Mouse (Mus musculus): Measurements from ENCODE around the gene Epas1. TPM values are rescaled to one million over a fixed set of nuclear protein-coding genes. Genes with fewer than 3 reads are reported as not detected.

Epas1 gene
- polyA plus RNA-seq, 1 experiment from 2014 or later, result 2.1 TPM

- H3K9me3 ChIP-seq, result no peaks in the 10 kb centered on the region
- H3K4me1 ChIP-seq (replicated peaks), result peaks cover 23% of the 10 kb centered on the region
- no peak overlapping the region for H3K9ac ChIP-seq (replicated peaks)
- H3K4me3 ChIP-seq (replicated peaks), result no peak overlapping the region
- H3K27ac ChIP-seq, result no peak overlapping the region
- 0 out of 2 replicates have a peak, but pooled peaks cover 5% of the 10 kb centered on the region for H3K27me3 ChIP-seq
- no peak for ATAC-seq (ENCODE audit: insufficient number of reproducible peaks, insufficient read depth, low FRiP score, low TSS enrichment, low read depth)
- H3K4me2 ChIP-seq, result no peak overlapping the region
- no peaks in the 10 kb centered on the region for H3K36me3 ChIP-seq
- 83% methylated on average over 5 of the region's 5 CpGs for WGBS
Measured at GRCm38 (mm10) chr17:86803653-86804052, 50.2 kb downstream of the Epas1 start.

GRCm38 (mm10) chr17:86812029-86812428 lies 58.5 kb downstream of the Epas1 start:
- H3K4me1 ChIP-seq (replicated peaks), result no peaks in the 10 kb centered on the region
- no peak for ATAC-seq (ENCODE audit: insufficient number of reproducible peaks, insufficient read depth, low FRiP score, low TSS enrichment, low read depth)

GRCm38 (mm10) chr17:86814320-86814719 lies 60.8 kb downstream of the Epas1 start:
- H3K9ac ChIP-seq (replicated peaks), result no peak overlapping the region
- ATAC-seq (ENCODE audit: insufficient number of reproducible peaks, insufficient read depth, low FRiP score, low TSS enrichment, low read depth), result no peak
- no peak overlapping the region for H3K4me2 ChIP-seq
- no peaks in the 10 kb centered on the region for H3K9me3 ChIP-seq
- WGBS, result 30% methylated on average over 1 of the region's 1 CpGs
- no peak overlapping the region for H3K4me3 ChIP-seq (replicated peaks)
- H3K36me3 ChIP-seq, result no peaks in the 10 kb centered on the region
- peaks cover 3% of the 10 kb centered on the region; the same call in 1 of the 2 replicates for H3K27me3 ChIP-seq
- no peaks in the 10 kb centered on the region for H3K4me1 ChIP-seq (replicated peaks)
- no peak overlapping the region for H3K27ac ChIP-seq

More at GRCm38 (mm10) chr17:86812029-86812428, 58.5 kb downstream of the Epas1 start:
- no peak overlapping the region for H3K4me2 ChIP-seq
- no peaks in the 10 kb centered on the region for H3K9me3 ChIP-seq
- 1% methylated on average over 4 of the region's 4 CpGs for WGBS
- no peak overlapping the region for H3K9ac ChIP-seq (replicated peaks)
- no peak overlapping the region for H3K4me3 ChIP-seq (replicated peaks)
- H3K27ac ChIP-seq, result no peak overlapping the region
- no peaks in the 10 kb centered on the region for H3K36me3 ChIP-seq
- peaks cover 3% of the 10 kb centered on the region; the same call in 1 of the 2 replicates for H3K27me3 ChIP-seq

DNA sequence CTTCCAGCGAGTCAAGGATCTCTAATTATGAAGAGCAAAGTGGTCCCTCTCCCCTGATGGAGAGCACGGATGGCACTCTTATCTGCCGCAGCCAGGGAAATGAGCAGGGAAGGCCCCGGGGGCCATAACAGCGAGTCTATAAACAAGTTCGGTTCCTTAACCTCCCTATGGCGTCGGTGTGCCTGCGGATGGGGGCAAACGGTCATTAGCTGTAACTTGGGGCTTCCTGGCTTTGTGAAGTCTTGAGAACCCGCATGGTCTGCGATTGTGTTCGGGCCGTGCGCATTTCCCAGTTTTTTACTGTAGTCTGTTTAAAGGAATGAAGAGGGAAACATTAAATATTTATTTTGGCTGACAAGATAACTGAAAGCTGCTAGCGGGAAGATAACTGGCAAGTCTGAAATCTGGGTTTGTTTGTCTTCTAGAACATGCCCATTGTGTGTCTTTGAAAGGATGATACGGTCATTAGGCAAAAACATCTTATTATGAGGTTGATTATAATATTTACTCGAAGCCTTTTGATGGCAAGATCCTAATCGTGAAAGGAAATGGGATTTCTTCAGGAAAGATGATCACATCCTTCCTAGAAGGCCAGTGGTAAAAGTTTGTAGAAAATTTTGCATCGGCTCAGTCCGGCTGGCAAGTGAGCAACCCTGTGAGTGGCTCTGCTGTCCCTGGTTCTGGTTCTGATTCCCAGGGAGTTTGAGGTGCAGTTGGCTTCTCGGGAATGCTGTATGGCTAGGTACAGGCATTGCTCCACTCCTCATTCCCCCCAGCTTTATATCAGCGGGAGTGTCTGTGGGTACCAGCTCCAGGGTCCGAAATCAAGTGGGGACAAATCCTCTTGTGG lies 61.7 kb downstream of the Epas1 start:
- 0 out of 2 replicates have a peak, but pooled peaks cover 5% of the 10 kb centered on the region for H3K4me1 ChIP-seq (replicated peaks)
- 64% methylated on average over 24 of the region's 24 CpGs for WGBS
- H3K4me3 ChIP-seq (replicated peaks), result no peak overlapping the region
- H3K9me3 ChIP-seq, result no peaks in the 10 kb centered on the region
- ATAC-seq (ENCODE audit: insufficient number of reproducible peaks, insufficient read depth, low FRiP score, low TSS enrichment, low read depth), result no peak
- peaks cover 3% of the 10 kb centered on the region; the same call in 1 of the 2 replicates for H3K27me3 ChIP-seq
- no peak overlapping the region for H3K9ac ChIP-seq (replicated peaks)
- H3K27ac ChIP-seq, result no peak overlapping the region
- H3K36me3 ChIP-seq, result no peaks in the 10 kb centered on the region
- no peak overlapping the region for H3K4me2 ChIP-seq

DNA sequence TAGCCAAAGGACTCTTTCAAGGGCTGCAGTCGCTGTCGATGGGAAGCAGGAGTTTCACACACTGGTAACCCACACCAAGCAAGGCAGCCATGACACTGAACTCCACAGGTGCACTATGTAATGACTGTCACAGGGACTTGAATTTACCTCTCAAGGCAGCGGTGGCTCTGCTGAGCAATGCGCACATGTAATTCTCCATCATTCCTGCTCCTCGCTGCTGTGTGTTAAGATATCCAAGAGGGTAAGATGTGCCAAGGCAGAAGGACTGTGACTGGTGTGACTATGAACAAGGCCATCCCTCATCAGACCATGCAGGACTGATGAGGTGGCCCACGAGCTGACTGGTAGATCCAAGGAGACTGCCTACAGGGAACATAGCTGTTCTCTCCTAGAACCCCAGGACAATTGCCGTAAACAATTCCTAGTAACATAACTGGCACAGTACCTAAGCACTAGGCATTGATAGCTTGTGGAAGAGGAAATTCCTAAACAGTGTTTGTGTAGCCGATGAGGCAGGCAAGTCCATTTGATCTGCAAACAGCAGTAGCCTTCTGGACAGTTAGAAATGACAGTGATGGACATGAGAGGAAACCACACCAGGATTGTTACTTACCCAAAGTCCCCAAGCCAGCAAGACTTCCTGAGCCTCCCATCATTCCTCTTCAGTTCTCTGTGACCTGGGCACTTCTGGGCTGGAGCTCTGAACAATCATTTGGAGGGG lies 68.7 kb downstream of the Epas1 start:
- Histone ChIP-seq H3K27me3 (no peaks in the 10 kb centered on the region), H3K4me3 (replicated peaks) (no peak overlapping the region), H3K4me1 (replicated peaks) (peaks cover 12% of the 10 kb centered on the region; the same call in 1 of the 2 replicates), H3K4me2 (no peak overlapping the region), H3K27ac (no peak overlapping the region), H3K36me3 (no peaks in the 10 kb centered on the region), H3K9me3 (no peaks in the 10 kb centered on the region), H3K9ac (replicated peaks) (no peak overlapping the region)
- ATAC-seq (ENCODE audit: insufficient number of reproducible peaks, insufficient read depth, low FRiP score, low TSS enrichment, low read depth), result no peak
- WGBS, result 90% methylated on average over 8 of the region's 8 CpGs

DNA sequence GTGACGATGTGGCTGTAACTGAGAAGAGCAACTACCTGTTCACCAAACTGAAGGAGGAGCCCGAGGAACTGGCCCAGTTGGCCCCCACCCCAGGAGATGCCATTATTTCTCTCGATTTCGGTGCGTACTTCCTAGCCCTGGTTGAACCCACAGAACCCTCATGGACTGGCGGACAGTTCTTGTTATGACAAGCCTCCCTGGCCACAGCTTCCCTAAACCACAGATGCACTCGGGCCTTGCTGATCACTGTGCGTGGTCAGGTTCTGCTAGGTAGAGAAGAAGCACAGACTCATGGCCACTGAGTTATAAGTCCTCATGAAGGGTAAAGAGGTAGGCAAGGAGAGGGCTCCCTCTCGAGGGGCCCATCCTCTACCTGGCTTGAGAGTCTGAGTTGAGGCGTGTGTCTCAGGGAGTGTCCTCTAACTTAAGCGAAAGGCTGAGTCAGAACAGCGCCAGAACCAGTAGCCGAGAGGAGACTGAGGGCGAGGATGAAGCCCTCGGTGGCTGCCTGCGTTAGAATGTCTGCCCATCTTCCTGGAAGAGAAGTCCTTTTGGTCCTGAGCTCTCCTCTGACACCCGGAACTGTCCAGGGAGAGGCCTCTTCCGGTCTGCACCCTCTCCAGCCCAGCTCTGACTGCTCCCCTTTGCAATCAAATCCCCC lies 71.1 kb downstream of the Epas1 start:
- Histone ChIP-seq H3K9ac (replicated peaks) (no peak overlapping the region), H3K27ac (no peak overlapping the region), H3K27me3 (no peaks in the 10 kb centered on the region), H3K9me3 (no peaks in the 10 kb centered on the region), H3K4me2 (no peak overlapping the region), H3K4me1 (replicated peaks) (peaks cover 12% of the 10 kb centered on the region; the same call in 1 of the 2 replicates), H3K36me3 (no peaks in the 10 kb centered on the region), H3K4me3 (replicated peaks) (no peak overlapping the region)
- 89% methylated on average over 17 of the region's 18 CpGs for WGBS
- no peak for ATAC-seq (ENCODE audit: insufficient number of reproducible peaks, insufficient read depth, low FRiP score, low TSS enrichment, low read depth)

DNA sequence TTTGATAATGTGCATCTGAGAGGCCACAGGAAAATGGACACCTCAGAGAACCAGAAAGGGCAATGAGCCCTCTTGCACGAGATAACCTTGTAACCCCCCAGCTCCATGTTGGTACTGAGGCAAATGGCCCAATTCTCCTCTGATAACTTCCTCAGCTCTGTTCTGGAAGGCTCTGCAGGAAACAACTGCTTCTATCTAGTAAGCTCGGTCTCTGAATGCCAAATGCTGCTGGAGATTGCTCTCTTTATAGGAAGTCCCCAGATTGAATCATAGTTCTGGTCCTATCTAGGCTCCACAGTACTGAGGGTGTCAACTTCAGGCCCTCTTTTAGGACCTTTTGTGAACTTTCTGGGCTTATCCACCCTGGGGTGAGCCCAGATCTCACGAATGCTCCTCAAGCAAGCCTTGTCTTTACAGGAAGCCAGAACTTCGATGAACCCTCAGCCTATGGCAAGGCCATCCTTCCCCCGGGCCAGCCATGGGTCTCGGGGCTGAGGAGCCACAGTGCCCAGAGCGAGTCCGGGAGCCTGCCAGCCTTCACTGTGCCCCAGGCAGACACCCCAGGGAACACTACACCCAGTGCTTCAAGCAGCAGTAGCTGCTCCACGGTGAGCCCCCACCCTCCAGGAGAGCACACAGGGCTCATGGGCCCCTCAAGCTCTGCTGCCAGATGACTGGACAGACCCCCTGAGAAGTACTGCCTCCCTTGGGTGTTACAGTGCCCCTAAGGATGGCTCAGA lies 71.8 kb downstream of the Epas1 start:
- ATAC-seq (ENCODE audit: insufficient number of reproducible peaks, insufficient read depth, low FRiP score, low TSS enrichment, low read depth), result no peak
- H3K4me1 ChIP-seq (replicated peaks), result peaks cover 7% of the 10 kb centered on the region; the same call in 1 of the 2 replicates
- WGBS, result 85% methylated on average over 9 of the region's 9 CpGs
- no peak overlapping the region for H3K4me2 ChIP-seq
- no peaks in the 10 kb centered on the region for H3K36me3 ChIP-seq
- H3K27ac ChIP-seq, result no peak overlapping the region
- no peak overlapping the region for H3K9ac ChIP-seq (replicated peaks)
- no peaks in the 10 kb centered on the region for H3K27me3 ChIP-seq
- H3K4me3 ChIP-seq (replicated peaks), result no peak overlapping the region
- H3K9me3 ChIP-seq, result no peaks in the 10 kb centered on the region

DNA sequence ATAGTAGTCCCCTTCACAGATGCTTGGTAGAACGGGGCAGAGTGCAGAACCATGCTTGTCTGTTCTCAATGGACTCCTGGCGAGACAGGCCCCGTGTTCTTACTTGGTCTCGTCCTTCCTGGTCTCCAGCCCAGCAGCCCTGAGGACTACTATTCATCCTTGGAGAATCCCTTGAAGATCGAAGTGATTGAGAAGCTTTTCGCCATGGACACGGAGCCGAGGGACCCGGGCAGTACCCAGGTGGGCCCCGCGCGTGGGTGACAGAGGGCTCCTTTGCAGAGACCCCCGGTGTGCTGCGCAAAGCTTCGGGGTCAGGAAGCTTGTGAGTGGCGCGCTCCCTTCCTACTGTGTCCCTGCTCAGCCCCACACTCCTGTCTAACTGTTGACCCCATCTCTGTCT lies 72.9 kb downstream of the Epas1 start:
- Histone ChIP-seq H3K36me3 (no peaks in the 10 kb centered on the region), H3K4me2 (no peak overlapping the region), H3K27me3 (no peaks in the 10 kb centered on the region), H3K27ac (no peak overlapping the region), H3K4me1 (replicated peaks) (peaks cover 7% of the 10 kb centered on the region; the same call in 1 of the 2 replicates), H3K9me3 (no peaks in the 10 kb centered on the region), H3K4me3 (replicated peaks) (no peak overlapping the region), H3K9ac (replicated peaks) (no peak overlapping the region)
- 92% methylated on average over 17 of the region's 17 CpGs for WGBS
- no peak for ATAC-seq (ENCODE audit: insufficient number of reproducible peaks, insufficient read depth, low FRiP score, low TSS enrichment, low read depth)

DNA sequence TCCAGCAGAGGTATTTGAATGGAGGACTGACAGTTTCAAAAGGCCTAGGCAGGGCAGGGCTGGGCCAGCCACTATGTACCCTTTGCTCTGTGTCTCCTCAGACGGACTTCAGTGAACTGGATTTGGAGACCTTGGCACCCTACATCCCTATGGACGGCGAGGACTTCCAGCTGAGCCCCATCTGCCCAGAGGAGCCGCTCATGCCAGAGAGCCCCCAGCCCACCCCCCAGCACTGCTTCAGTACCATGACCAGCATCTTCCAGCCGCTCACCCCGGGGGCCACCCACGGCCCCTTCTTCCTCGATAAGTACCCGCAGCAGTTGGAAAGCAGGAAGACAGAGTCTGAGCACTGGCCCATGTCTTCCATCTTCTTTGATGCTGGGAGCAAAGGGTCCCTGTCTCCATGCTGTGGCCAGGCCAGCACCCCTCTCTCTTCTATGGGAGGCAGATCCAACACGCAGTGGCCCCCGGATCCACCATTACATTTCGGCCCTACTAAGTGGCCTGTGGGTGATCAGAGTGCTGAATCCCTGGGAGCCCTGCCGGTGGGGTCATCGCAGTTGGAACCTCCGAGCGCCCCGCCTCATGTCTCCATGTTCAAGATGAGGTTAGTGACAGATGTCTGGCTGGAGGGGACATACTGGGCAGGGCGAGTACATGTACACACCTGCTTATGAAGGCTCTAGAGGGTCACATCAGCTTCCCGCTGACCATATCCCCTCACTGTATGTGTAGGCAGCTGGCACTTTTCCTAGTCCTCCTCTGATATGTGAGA lies 74.1 kb downstream of the Epas1 start:
- WGBS, result 92% methylated on average over 19 of the region's 19 CpGs

GRCm38 (mm10) chr17:86828500-86828899 lies 75.0 kb downstream of the Epas1 start:
- Histone ChIP-seq H3K27ac (no peak overlapping the region), H3K4me2 (no peak overlapping the region), H3K36me3 (no peaks in the 10 kb centered on the region), H3K4me3 (replicated peaks) (no peak overlapping the region), H3K9me3 (no peaks in the 10 kb centered on the region), H3K4me1 (replicated peaks) (peaks cover 2% of the 10 kb centered on the region; the same call in 1 of the 2 replicates), H3K9ac (replicated peaks) (no peak overlapping the region), H3K27me3 (no peaks in the 10 kb centered on the region)
- no peak for ATAC-seq (ENCODE audit: insufficient number of reproducible peaks, insufficient read depth, low FRiP score, low TSS enrichment, low read depth)
- 96% methylated on average over 11 of the region's 11 CpGs for WGBS

More for the DNA sequence above, 74.1 kb downstream of the Epas1 start:
- no peak overlapping the region for H3K4me3 ChIP-seq (replicated peaks)
- H3K4me1 ChIP-seq (replicated peaks), result peaks cover 7% of the 10 kb centered on the region; the same call in 1 of the 2 replicates
- no peak overlapping the region for H3K4me2 ChIP-seq
- no peak overlapping the region for H3K27ac ChIP-seq
- H3K36me3 ChIP-seq, result no peaks in the 10 kb centered on the region
- H3K9ac ChIP-seq (replicated peaks), result no peak overlapping the region
- no peak for ATAC-seq (ENCODE audit: insufficient number of reproducible peaks, insufficient read depth, low FRiP score, low TSS enrichment, low read depth)
- no peaks in the 10 kb centered on the region for H3K9me3 ChIP-seq
- no peaks in the 10 kb centered on the region for H3K27me3 ChIP-seq
